Mouse (Mus musculus) layer of hippocampus, postnatal 25 days (tissue): Measurements from ENCODE around the gene E130308A19Rik. TPM values are rescaled to one million over a fixed set of nuclear protein-coding genes. Genes with fewer than 3 reads are reported as not detected.

Experiments
- DNase-seq, 2 experiments: peaks; one replicate each; pipeline ENCODE4 v3.0.0; 2022; ENCODE audit warnings: mixed read lengths in 2 of 2, low spot score in 1 of 2; ENCODE audit errors: extremely low spot score in 1 of 2
- total RNA-seq, 2 experiments: library from RNA; stranded (reverse); gene quantifications; 2 replicates each; pipeline ENCODE4 v1.2.3; 2021

Gene E130308A19Rik
- total RNA-seq, 2 experiments from 2014 or later, result 12.8 to 13.9 TPM

GRCm38 (mm10) chr4:59634532-59634931 is 8.5 kb downstream of the E130308A19Rik start:
- DNase-seq, result no peak

- DNase-seq, result no peak
Measured at GRCm38 (mm10) chr4:59639163-59639562, 13.2 kb downstream of the E130308A19Rik start.

GRCm38 (mm10) chr4:59640720-59641119 is 14.7 kb downstream of the E130308A19Rik start:
- no peak for DNase-seq

- no peak for DNase-seq
Measured at GRCm38 (mm10) chr4:59642039-59642438, 16.0 kb downstream of the E130308A19Rik start.

GRCm38 (mm10) chr4:59642657-59643056 is 16.6 kb downstream of the E130308A19Rik start:
- no peak for DNase-seq

GRCm38 (mm10) chr4:59644431-59644830 is 18.4 kb downstream of the E130308A19Rik start:
- DNase-seq, result no peak

- no peak for DNase-seq
Measured at GRCm38 (mm10) chr4:59644992-59645391, 19.0 kb downstream of the E130308A19Rik start.

GRCm38 (mm10) chr4:59645610-59646009 is 19.6 kb downstream of the E130308A19Rik start:
- DNase-seq, result no peak

GRCm38 (mm10) chr4:59646020-59646696 is 20.1 kb downstream of the E130308A19Rik start:
- no peak for DNase-seq

GRCm38 (mm10) chr4:59649119-59649518 is 23.1 kb downstream of the E130308A19Rik start:
- no peak for DNase-seq

GRCm38 (mm10) chr4:59652166-59652681 is 26.2 kb downstream of the E130308A19Rik start:
- no peak for DNase-seq

GRCm38 (mm10) chr4:59656061-59656642 is 30.1 kb downstream of the E130308A19Rik start:
- DNase-seq, result no peak

- DNase-seq, result no peak
Measured at GRCm38 (mm10) chr4:59662163-59662562, 36.2 kb downstream of the E130308A19Rik start.

GRCm38 (mm10) chr4:59663451-59663850 is 37.4 kb downstream of the E130308A19Rik start:
- no peak for DNase-seq

- DNase-seq, result no peak
Measured at GRCm38 (mm10) chr4:59666550-59667317, 40.7 kb downstream of the E130308A19Rik start.

- DNase-seq, result no peak
Measured at GRCm38 (mm10) chr4:59668050-59668449, 42.0 kb downstream of the E130308A19Rik start.

GRCm38 (mm10) chr4:59669131-59669530 is 43.1 kb downstream of the E130308A19Rik start:
- DNase-seq, result no peak

GRCm38 (mm10) chr4:59670015-59670414 is 44.0 kb downstream of the E130308A19Rik start:
- no peak for DNase-seq

GRCm38 (mm10) chr4:59673423-59674117 is 47.6 kb downstream of the E130308A19Rik start:
- DNase-seq, result no peak

GRCm38 (mm10) chr4:59674929-59675679 is 49.1 kb downstream of the E130308A19Rik start:
- DNase-seq, result no peak
